Mouse (Mus musculus): ENCODE data around the gene Dhrs7b.
"Not testable (repeated sequence)": the region's sequence is repeated elsewhere in the genome, so short reads cannot be mapped to it uniquely, and the experiment has no call there.

Dhrs7b gene

GRCm38 (mm10) chr11:60837644-60838406 is 7.4 kb downstream of the Dhrs7b start:
- intact Hi-C loops (cut with DNase I) = no loop called here

- intact Hi-C loops (cut with DNase I) = no loop called here
Observed at GRCm38 (mm10) chr11:60841467-60842200, 11.2 kb downstream of the Dhrs7b start.

DNA sequence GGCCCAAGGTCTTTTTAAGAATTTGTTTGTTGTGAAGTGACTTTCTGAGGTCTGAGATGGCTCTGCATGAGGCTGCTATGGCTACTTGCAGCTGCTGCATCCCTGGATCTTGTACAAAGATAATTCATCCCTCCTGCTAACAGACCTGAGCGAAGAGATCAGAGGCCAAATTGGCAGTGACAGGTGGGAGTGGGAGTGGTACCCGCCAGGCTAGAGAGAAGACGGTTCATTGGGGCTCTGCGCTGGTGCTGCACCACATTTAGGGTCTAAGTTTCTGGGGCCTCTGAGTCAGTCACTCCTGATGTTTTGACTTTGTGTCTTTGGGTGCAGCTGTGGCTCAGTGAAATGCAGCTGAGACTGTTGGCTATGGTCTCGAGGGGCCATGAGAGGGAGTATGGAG is 13.0 kb downstream of the Dhrs7b start:
- intact Hi-C loops (cut with DNase I) = no loop called here

DNA sequence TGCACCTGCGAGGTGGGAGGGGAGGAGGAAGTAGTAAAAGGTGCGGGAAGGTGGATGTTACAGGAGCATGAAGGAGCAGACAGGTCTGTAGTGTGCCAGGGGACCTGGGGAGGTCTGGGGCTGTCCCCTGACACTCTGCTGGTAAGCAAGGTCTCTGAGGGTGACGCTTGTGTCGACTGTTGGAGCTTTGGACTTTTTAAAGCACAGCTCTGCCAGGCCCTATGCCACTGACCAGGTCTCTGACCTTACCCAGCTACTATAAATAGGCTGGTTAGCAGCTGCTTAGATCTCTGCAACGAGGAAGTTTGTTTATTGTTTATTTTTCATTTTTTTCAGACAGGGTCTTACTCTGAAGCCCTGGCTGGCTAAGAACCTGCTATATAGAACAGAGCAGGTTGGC is 15.0 kb downstream of the Dhrs7b start:
- intact Hi-C loops (cut with DNase I) = no loop called here

GRCm38 (mm10) chr11:60856587-60856986 is 26.2 kb downstream of the Dhrs7b start:
- intact Hi-C loops (cut with DNase I) = no loop called here

GRCm38 (mm10) chr11:60861993-60862392 is 31.6 kb downstream of the Dhrs7b start:
- intact Hi-C loops (cut with DNase I) = no loop called here

GRCm38 (mm10) chr11:60863196-60863595 is 32.8 kb downstream of the Dhrs7b start:
- intact Hi-C loops (cut with DNase I) = no loop called here

GRCm38 (mm10) chr11:60864166-60864565 is 33.7 kb downstream of the Dhrs7b start:
- intact Hi-C loops (cut with DNase I) = no loop called here

- intact Hi-C loops (cut with DNase I) = no loop called here
Observed at GRCm38 (mm10) chr11:60864916-60865315, 34.5 kb downstream of the Dhrs7b start.

GRCm38 (mm10) chr11:60866021-60866420 is 35.6 kb downstream of the Dhrs7b start:
- intact Hi-C loops (cut with DNase I) = no loop called here

- intact Hi-C loops (cut with DNase I) = no loop called here
Observed at GRCm38 (mm10) chr11:60867456-60867855, 37.0 kb downstream of the Dhrs7b start.

GRCm38 (mm10) chr11:60867904-60868303 is 37.5 kb downstream of the Dhrs7b start:
- intact Hi-C loops (cut with DNase I) = no loop called here

DNA sequence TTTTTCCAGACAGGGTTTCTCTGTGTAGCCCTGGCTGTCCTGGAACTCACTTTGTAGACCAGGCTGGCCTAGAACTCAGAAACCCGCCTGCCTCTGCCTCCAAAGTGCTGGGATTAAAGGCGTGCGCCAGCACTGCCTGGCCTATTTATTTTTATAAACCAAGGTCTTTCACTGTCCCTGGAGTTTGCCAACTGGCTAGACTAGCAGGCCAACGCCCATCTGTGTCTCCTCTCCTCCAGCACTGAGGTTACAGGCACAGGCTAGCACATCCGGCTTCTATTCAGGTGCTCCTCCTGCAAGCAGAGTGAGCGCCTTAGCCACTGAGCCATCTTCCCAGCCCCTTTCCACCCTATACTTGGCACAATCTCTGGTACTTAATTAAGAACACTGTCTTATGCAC is 39.0 kb downstream of the Dhrs7b start:
- intact Hi-C loops (cut with DNase I) = not testable (repeated sequence)

DNA sequence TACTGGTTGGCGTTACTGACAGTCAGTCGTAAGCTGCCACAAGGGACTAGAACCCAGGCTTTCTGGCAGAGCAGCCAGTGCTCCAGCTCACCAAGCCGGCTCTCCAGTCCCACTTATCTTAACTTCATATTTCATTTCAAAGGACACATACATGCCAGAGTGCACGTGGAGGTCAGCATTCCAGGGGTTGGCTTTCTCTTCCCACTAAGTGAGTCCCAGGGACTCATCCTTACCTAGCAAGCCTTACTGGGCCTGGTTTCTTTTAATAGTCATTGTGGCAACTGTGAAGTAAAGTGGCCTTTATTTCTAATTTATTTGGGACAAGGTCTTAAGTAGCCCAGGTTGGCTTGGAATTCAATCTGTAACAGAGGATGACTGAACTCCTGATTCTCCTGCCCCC is 41.0 kb downstream of the Dhrs7b start:
- intact Hi-C loops (cut with DNase I) = no loop called here

- intact Hi-C loops (cut with DNase I) = no loop called here
Observed at GRCm38 (mm10) chr11:60873101-60873500, 42.7 kb downstream of the Dhrs7b start.

- intact Hi-C loops (cut with DNase I) = loop anchor here (5.0 kb wide), 1 partner anchor 46 kb away; the partner anchor contains the start of gene Dhrs7b
Observed at GRCm38 (mm10) chr11:60878056-60878612, 47.7 kb downstream of the Dhrs7b start.

DNA sequence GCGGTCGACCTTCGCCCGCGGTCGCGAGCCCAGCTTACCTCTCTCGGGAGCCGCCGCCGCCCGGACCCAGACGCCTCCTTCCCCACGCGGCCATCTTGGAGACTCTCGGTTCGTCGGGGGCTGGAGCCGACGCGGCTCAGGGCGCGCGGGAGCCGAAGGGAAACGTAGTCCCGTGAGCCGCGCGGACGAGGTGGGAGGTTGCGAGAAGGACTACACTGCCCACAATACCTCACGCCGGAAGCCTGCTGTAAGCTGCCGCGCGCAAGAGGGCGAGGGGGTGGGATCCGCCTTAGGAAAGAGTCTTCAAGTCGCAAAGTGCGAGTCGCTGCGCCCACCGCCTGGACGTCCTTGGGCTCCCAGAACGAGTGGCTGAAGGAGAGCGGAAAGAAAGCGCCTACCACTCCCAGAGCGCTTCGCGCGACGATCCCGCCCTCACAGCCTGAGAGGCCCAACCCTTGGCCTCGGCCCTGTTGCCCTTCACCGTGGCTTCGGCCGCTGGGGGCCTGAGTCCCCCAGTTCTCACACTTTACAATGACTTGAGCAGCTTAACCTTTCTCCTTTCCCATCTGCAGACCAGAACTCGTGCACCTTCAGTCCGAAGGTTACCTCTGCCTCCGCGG is 48.4 kb downstream of the Dhrs7b start, which contains the start of gene Tmem11:
Tmem11 (minus strand) TSS at position 598 of the 620 bp plus-strand sequence.
- intact Hi-C loops (cut with DNase I) = loop anchor here (5.0 kb wide), 1 partner anchor 46 kb away; the partner anchor contains the start of gene Dhrs7b

GRCm38 (mm10) chr11:60879423-60879822 is 49.0 kb downstream of the Dhrs7b start:
- intact Hi-C loops (cut with DNase I) = loop anchor here (5.0 kb wide), 1 partner anchor 47 kb away; the partner anchor contains the start of gene Dhrs7b

DNA sequence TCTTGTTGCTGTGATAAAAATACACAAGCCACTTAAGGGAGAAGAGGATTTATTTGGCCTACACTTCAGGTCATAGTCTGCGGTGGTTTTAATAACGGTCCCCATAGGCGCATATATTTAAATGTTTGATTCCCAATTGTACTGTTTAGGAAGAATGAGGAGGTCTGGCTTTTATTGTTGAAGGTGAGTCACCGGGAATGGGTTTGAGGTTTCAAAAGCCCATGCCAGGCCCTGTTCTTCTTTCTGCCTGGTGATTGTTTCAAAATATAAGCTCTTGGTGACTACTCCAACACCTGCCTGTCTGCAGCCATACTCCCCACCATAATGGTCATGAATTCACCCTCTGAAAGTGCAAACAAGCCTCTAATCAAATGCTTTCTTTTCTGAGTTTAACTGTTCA is 50.1 kb downstream of the Dhrs7b start:
- intact Hi-C loops (cut with DNase I) = no loop called here

- intact Hi-C loops (cut with DNase I) = no loop called here
Observed at GRCm38 (mm10) chr11:60882386-60882785, 52.0 kb downstream of the Dhrs7b start.

DNA sequence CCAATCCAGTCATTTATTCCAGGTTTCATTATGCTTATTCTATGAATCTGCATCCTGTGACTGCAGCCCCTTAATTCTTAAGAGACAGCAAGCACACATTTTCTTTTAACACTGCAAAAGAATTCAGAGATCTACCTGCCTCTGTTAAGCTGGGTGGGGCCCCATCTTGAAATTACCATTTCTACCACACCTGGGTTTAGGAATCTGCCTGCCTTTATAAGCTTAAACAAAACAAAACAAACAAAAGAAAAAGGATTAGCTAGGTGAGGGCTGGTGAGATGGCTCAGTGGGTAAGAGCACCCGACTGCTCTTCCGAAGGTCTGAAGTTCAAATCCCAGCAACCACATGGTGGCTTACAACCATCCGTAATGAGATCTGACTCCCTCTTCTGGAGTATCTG is 56.6 kb downstream of the Dhrs7b start:
- intact Hi-C loops (cut with DNase I) = not testable (repeated sequence)

DNA sequence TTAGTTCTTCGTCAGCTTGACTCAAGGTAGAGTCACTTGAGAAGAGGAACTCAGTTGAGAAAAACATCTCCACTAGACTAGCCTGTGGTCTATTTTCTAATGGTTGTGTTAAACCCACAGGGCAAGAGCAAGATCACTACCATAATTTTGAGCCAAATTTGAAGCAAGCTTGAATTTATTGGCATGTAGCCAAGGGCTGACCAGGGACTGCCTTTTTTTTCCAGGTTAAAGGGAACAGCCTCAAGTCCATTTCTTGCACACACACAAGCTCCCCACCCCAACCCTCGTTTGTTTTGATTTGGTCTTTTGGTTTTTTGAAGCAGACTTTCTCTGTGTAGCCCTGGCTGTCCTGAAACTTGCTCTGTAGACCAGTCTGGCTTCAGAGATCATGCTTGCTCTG is 59.4 kb downstream of the Dhrs7b start:
- intact Hi-C loops (cut with DNase I) = no loop called here
